Mouse (Mus musculus): ENCODE data around the gene Myo1c.
"Not testable (repeated sequence)": the region's sequence is repeated elsewhere in the genome, so short reads cannot be mapped to it uniquely, and the experiment has no call there.

The Myo1c gene

GRCm38 (mm10) chr11:75669853-75670200, 19.5 kb downstream of the Myo1c start:
- DNase-seq, result no peak

DNA sequence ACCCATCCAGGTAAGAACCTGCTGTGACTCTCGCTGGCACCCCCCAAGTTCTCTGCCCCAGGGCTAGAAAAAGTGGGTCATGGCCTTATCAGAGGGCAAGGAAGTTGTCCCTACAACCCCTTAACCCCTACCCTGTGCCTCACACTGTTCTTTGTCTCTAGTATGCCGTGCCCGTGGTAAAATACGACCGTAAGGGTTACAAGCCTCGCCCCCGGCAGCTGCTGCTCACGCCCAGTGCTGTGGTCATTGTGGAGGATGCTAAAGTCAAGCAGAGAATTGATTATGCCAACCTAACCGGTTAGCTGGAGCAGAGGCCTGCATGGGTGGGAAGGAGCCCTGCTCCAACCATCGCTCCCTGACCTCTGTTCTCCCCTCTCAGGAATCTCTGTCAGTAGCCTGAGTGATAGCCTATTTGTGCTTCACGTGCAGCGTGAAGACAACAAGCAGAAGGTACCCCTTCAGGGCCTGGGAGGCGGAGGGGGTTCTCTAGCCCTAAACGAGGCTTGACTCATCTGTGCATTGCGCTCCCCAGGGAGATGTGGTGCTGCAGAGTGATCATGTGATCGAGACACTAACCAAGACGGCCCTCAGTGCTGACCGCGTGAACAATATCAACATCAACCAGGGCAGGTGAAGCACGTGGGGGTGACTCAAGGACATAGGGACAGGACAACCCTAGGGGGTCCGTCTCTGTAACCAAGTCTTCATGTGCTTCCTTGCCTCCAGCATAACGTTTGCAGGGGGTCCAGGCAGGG, 21.3 kb downstream of the Myo1c start:
- no peak for DNase-seq

- no peak for DNase-seq
These were observed 23.1 kb downstream of the Myo1c start for GRCm38 (mm10) chr11:75673411-75673810.

DNA sequence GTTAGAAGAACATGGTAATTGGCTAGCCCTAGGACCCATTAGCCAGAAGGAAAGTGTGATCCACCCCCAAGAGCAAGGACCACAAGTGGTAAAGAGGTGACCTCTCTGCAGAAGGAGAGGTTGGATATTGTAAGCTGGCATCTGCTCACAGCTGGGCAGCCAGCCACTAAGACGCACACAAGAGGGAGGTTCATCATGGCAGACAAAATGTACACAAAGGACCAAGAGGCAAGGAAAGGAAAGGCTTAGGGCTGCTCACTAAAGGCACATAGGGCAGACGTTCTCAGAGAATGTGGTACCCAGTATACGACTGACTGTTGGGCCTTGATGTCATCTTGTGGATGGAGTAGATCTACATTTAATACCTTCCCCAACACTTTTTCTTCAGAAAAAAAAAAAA, 24.6 kb downstream of the Myo1c start:
- DNase-seq, result no peak

DNA sequence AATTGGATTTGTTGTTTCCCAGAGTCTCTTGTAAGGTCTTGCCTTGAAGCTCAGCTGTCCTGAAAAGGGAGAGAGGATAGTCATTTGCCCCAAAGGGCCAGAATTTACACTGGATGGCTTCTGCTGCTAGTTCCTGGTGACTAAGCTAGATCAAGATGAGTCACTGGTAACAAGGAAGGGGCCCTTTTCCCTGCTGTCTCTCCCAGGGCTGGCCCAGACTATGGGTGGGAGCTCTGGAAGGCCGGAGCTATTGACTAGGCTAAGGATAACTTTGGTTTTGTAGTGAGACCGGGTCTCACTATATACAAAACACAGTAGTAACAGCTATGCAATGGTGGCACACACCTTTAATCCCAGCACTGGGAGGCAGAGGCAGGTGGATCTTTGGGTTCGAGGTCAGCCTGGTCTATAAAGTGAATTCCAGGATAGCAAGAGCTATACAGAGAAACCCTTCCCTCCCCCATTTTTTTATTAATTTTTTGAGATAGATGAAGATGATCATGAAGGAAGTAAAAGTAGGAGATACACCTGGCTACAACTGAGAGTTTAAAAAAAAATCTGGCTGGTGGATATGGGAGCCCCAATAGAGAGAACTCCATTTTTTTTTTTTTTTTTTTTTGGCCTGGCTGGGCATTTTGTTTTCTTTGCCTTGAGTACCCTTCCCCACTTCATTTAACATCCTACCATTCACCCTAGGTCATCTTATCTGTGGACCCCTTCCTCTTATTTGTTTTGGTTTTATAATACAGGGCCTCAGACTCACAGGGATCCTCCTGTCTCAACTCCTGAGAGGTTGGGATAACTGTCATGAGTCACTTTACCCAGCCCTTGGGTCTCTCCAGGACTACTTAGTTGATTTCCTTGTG, 27.8 kb downstream of the Myo1c start:
- no peak for DNase-seq

DNA sequence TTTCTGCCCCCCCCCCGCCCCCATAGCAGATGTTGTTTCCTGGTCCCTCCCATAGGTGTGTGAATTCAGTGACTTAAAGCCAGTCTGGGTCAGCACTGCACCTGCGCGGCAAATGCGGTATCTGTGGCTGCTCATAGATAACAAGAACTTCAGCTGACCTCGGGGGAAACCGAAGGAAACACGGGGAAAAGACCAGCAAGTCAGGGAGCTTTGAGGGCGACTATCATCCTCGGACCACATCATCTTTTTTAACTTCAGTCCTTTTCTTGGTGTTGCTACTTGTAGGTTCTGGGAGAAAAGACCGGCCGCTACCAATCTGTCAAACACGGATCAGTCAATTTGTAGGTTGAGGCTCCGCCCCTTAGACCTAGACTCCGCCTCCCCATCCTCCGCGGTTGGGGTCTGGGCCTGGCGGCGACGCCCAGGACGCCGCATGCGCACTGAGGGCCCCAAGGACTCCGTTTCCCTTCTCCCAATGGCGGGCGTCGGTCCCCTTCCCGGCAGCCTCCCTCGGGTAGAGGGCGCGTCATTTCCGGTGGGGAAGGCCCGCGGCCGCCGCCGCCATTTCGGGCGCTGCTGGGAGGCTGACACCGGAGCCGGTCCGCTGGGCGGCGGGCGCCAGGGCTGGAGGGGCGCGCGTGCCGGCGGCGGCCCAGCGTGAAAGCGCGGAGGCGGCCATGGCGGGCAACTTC, 28.6 kb downstream of the Myo1c start, which contains the start of gene Crk:
TSS of gene Crk (plus strand) at position 513 of the 692 bp plus-strand sequence.
- DNase-seq, result peak; percentile 100

- DNase-seq, result no peak
These were observed 29.3 kb downstream of the Myo1c start for GRCm38 (mm10) chr11:75679439-75680171.

- DNase-seq, result no peak
These were observed 34.2 kb downstream of the Myo1c start for GRCm38 (mm10) chr11:75684462-75684861.

DNA sequence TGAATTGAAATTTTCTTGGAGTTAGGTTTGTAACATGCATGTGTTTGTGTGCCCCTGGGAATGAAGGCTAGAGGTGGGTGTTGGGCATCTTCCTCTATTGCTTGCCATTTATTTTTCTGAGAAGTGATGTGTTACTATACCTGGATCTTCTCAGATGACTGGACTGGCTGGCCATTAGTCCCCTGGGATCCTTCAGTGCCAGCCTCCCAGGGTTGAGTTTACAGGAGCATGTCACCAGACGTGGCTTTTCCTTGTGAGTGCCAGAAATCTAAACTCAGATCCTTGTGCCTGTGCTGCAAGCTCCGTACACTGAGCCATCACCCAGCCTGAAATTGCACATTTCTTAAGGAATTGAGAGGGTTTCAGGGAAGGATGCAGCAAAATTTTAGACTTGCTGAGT, 34.7 kb downstream of the Myo1c start:
- no peak for DNase-seq

GRCm38 (mm10) chr11:75687343-75687993, 37.2 kb downstream of the Myo1c start:
- no peak for DNase-seq

- DNase-seq, result no peak
These were observed 37.8 kb downstream of the Myo1c start for GRCm38 (mm10) chr11:75688132-75688531.

- DNase-seq, result no peak
These were observed 39.7 kb downstream of the Myo1c start for GRCm38 (mm10) chr11:75689977-75690376.

GRCm38 (mm10) chr11:75691047-75691446, 40.7 kb downstream of the Myo1c start:
- no peak for DNase-seq

DNA sequence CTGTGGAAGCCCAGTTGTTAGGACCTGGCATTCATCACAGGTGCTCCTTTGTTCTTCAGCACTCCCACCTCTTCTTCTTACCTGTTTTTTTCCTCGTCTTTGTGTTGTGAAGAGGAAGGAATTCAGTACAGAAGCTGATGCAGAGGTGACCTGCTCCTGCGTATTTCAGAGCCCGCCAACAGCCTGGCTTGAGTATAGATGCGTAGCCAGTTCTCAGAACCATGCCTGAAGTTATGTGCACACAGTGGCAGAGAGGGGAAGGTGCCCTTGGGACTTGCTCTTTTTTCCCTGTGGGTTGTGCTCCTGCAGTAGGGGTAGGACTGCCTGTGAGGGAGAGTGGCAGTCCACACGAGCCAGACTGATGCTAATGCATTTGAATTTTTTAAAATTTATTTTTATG, 43.3 kb downstream of the Myo1c start:
- no peak for DNase-seq

DNA sequence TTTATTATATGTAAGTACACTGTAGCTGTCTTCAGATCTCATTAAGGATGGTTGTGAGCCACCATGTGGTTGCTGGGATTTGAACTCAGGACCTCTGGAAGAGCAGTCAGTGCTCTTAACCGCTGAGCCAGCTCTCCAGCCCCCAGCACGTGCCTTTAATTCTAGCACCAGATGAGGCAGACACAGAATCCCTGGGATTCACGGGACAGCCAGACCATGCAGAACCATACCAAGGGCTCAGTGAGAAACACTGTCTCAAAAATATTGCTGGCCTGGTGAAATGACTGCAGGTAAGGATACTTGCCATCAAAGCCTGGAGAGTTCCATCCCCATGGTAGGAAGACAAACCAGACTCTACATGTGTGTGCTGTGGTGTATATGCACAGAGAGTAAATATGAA, 47.2 kb downstream of the Myo1c start:
- DNase-seq, result not testable (repeated sequence)

DNA sequence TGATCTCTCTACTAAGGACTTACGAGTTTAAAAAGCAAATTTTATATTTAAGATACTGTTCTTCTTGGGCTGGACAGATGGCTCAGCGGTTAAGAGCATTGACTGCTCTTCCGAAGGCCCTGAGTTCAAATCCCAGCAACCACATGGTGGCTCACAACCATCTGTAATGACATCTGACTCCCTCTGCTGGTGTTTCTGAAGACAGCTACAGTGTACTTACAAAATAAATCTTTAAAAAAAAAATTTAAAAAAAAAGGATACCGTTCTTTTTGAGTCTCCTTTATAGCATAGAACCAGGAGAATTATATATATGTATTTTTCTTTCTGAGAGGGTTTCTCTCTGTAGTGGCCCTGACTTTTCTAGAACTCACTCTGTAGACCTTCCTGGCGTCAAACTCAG, 50.3 kb downstream of the Myo1c start:
- DNase-seq, result no peak

DNA sequence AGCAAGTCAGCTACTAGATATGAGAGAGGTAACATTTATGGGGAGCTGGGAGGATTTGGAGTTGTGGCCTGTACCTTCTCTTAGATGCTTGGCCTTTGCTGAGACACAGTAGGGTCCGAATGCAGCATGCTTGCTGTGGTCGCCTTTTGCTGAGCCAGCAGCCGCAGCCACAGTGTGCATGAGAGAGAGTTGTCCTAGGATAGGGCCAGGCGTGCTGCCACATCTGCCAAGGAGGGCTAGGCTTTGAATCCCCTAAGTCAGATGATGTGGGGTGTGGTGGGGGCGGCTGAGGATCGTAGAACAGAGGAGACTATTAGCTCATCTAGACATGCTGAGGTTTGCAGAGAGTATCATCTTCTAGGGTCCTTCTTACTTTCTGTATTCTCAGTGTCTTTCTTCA, 52.5 kb downstream of the Myo1c start:
- no peak for DNase-seq

DNA sequence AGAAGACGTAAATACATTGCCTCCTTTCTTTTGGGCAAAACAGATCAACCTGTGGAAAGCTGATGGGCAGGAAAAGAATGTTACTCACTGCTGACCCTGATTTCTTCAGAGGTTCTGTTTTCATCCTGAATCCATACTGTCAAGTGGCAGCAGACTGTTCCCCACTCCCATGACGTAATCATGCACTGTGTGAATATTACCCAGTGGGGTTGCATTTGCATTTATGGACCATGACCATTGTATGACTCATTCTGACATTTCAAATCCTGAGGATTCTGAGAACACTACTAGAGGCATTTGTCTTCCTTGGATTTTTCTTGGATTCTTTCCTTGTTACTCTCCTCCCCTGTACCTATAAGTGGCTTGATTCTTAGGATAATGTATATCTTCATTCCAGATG, 53.4 kb downstream of the Myo1c start:
- DNase-seq, result no peak

- peak; percentile 31 for DNase-seq
These were observed 63.6 kb downstream of the Myo1c start for GRCm38 (mm10) chr11:75713949-75714348.

DNA sequence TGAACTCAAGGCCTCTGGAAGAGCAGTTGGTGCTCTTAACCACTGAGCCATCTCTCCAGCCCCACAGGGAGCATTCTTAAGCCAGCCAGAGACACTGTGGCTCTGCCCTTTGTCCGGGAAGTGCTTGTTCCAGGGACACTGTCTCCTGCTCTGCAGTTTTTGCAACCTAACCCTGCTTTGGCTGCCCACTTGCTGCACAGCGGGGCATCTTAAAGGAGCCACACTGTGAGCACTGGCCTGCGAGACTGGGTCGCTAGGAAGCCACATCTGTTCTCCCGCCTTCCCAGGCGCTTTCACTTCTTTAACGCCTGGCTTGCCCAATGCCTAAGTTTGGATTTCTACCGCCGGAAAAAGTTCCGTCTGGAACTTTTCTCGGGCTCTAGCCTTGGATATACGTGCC, 65.3 kb downstream of the Myo1c start:
- DNase-seq, result no peak

GRCm38 (mm10) chr11:75716661-75717325, 66.5 kb downstream of the Myo1c start:
- DNase-seq, result no peak

- no peak for DNase-seq
These were observed 72.0 kb downstream of the Myo1c start for GRCm38 (mm10) chr11:75722339-75722738.
